Mouse (Mus musculus): ENCODE measurements around the gene Rgs1.

DNA sequence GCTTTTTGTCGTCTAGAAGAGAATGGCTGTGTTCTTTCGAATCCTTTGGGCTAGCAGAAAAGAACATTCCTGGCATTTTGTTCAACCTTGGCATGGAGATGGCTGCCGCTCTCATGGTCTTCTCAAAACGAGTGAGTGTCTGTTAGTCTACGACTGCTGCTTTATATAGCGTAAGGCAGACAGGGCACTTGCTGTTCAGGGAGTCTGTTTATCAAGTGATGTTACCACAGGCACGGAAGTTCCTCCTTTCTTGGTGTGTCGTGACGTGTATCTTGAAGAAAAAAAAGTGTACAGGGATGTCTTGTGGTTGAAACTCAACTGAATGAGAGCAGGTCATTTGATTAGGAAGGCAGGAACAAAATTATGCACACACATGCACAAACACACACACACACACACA is at the start of gene Rgs1:
- TF ChIP-seq CEBPB (IDR thresholded peaks at IDR 0.05; ENCODE audit: low read depth) (no peak), CTCF (IDR thresholded peaks at IDR 0.05; ENCODE audit: control insufficient read depth, insufficient read depth, insufficient read length) (no peak)
